In genomic region chr7:118903879-118904278, GRCm38 (mm10) we compare ENCODE assay signal across 27 mouse cellular contexts. TPM values are rescaled to one million over a fixed set of nuclear protein-coding genes. Genes with fewer than 3 reads are reported as not detected.
DNase-seq lines count a peak whose midpoint lies in the region; ATAC-seq and TF ChIP-seq lines count a peak whose summit lies in the region.
"Had no signal": no experiment of that assay in that cellular context is flagged by ENCODE, and none has a peak within 500 bp of the region (broad histone marks: within the 10 kb centered on the region; RNA-seq: fewer than 3 reads in every experiment).

No protein-coding gene starts in this region.

- WGBS in heart, embryonic 12.5 days, result 86% methylated on average over 9 of the region's 9 CpGs
- 84% methylated on average over 9 of the region's 9 CpGs for WGBS in embryonic facial prominence, embryonic 15.5 days

- H3K4me2 ChIP-seq in heart, embryonic 12.5 days, result no peak overlapping the region
- H3K4me2 ChIP-seq in embryonic facial prominence, embryonic 15.5 days (replicated peaks), result no peak overlapping the region
- H3K4me2 ChIP-seq: hindbrain, embryonic 14.5 days had no signal

- no peak for TF ChIP-seq POLR2A in bone marrow macrophage, adult 2 months (IDR thresholded peaks at IDR 0.05; ENCODE audit: borderline replicate concordance, low read depth, low read length)

- no peaks in the 10 kb centered on the region for H3K9me3 ChIP-seq in heart, embryonic 12.5 days (replicated peaks)
- no peaks in the 10 kb centered on the region for H3K9me3 ChIP-seq in embryonic facial prominence, embryonic 15.5 days (replicated peaks)
- H3K9me3 ChIP-seq: forebrain, embryonic 10.5 days; heart, embryonic 10.5 days; heart, embryonic 15.5 days had no signal

- H3K4me3 ChIP-seq in heart, embryonic 12.5 days, result no peak overlapping the region
- H3K4me3 ChIP-seq in bone marrow macrophage, adult 2 months (ENCODE audit: insufficient read depth, low read length), result peak overlapping the region; percentile 11; the same call in 1 of the 2 replicates
- no peak overlapping the region for H3K4me3 ChIP-seq in embryonic facial prominence, embryonic 15.5 days (replicated peaks)
- H3K4me3 ChIP-seq: forebrain, embryonic 10.5 days; gastrocnemius, adult 2 months; heart, adult 2 months; heart, embryonic 10.5 days; heart, embryonic 15.5 days had no signal

- ATAC-seq in heart, embryonic 12.5 days (ENCODE audit: insufficient number of reproducible peaks, low FRiP score), result no peak
- no peak for ATAC-seq in embryonic facial prominence, embryonic 15.5 days (ENCODE audit: insufficient number of reproducible peaks, low FRiP score, low TSS enrichment, low read depth)
- ATAC-seq in megakaryocyte progenitor cell, adult 5-6 weeks (replicated peaks; ENCODE audit: poor library complexity), result peak; percentile 47
- ATAC-seq: activated CD4-positive, CD25-positive, alpha-beta regulatory T cell, adult 4 months; forebrain, embryonic 14.5 days; forebrain, postnatal 0 days; intestine, postnatal 0 days had no signal

- H3K4me1 ChIP-seq in heart, embryonic 12.5 days (replicated peaks), result peaks cover 24% of the 10 kb centered on the region
- H3K4me1 ChIP-seq in bone marrow macrophage, adult 2 months (ENCODE audit: control insufficient read depth, insufficient read depth, low read length), result peaks cover 21% of the 10 kb centered on the region
- peaks cover 21% of the 10 kb centered on the region for H3K4me1 ChIP-seq in embryonic facial prominence, embryonic 15.5 days

- no peak overlapping the region for H3K9ac ChIP-seq in heart, embryonic 12.5 days
- no peak overlapping the region for H3K9ac ChIP-seq in embryonic facial prominence, embryonic 15.5 days
- H3K9ac ChIP-seq: forebrain, postnatal 0 days; heart, embryonic 15.5 days; hindbrain, embryonic 14.5 days had no signal

- DNase-seq in heart, adult 11 months, result peak; percentile 80
- DNase-seq in kidney, postnatal 14 days, result no peak
- no peak for DNase-seq in spleen, postnatal 14 days (ENCODE audit: low spot score in 2 of 2)
- DNase-seq: B cell, adult 2 months; cerebellum, adult 11 months; cerebellum, adult 2 months; cerebellum, adult 9-11 months; cerebellum, postnatal 25 days; embryo, embryonic 11 days; forebrain, postnatal 0 days; gastrocnemius, adult 2 months; gastrocnemius, postnatal 14 days; heart, adult 2 months; heart, postnatal 10 days; heart, postnatal 36 days; kidney, adult 2 months had no signal

- H3K36me3 ChIP-seq in heart, embryonic 12.5 days, result no peaks in the 10 kb centered on the region
- H3K36me3 ChIP-seq in embryonic facial prominence, embryonic 15.5 days, result no peaks in the 10 kb centered on the region
- H3K36me3 ChIP-seq: forebrain, embryonic 10.5 days; heart, embryonic 10.5 days; heart, embryonic 15.5 days had no signal

- no peak for TF ChIP-seq CTCF in bone marrow macrophage, adult 2 months (IDR thresholded peaks at IDR 0.05; ENCODE audit: low read depth, low read length)

- H3K27me3 ChIP-seq in heart, embryonic 12.5 days (replicated peaks), result 0 out of 2 replicates have a peak, but pooled peaks cover 2% of the 10 kb centered on the region
- no peaks in the 10 kb centered on the region for H3K27me3 ChIP-seq in embryonic facial prominence, embryonic 15.5 days
- H3K27me3 ChIP-seq: heart, embryonic 15.5 days had no signal

- no peak overlapping the region for H3K27ac ChIP-seq in heart, embryonic 12.5 days (ENCODE audit: poor library complexity, severe bottlenecking)
- H3K27ac ChIP-seq in bone marrow macrophage, adult 2 months (ENCODE audit: insufficient read depth, low read depth, low read length), result 0 out of 2 replicates have a peak overlapping the region, but pooled peaks have one; percentile 25
- H3K27ac ChIP-seq in embryonic facial prominence, embryonic 15.5 days (replicated peaks), result peak overlapping the region; percentile 61; the same call in 1 of the 2 replicates
- H3K27ac ChIP-seq: forebrain, embryonic 10.5 days; gastrocnemius, adult 2 months; heart, adult 2 months; heart, embryonic 10.5 days had no signal

RNA-seq across cellular contexts. Expression of gene Knop1, which starts 47.8 kb away (rescaled TPM):
- 63.5 and 65.6 TPM in 2 replicates for polyA plus RNA-seq in heart, embryonic 12.5 days (2016; fragmentation: Nextera tagmentation; extraction: Ambion mirVana)
- polyA plus RNA-seq in bone marrow macrophage, adult 2 months (2012; ENCODE audit: insufficient read depth, insufficient read length, missing spikeins), result 14.2 and 19.2 TPM in 2 replicates
- 86.7 and 95.2 TPM in 2 replicates for polyA plus RNA-seq in embryonic facial prominence, embryonic 15.5 days (2015; fragmentation: Nextera tagmentation; extraction: Ambion mirVana)
- 27.4 and 29.7 TPM in 2 replicates for total RNA-seq in megakaryocyte progenitor cell, adult 5-6 weeks (2015)
- 40.2 and 52.3 TPM in 2 replicates for total RNA-seq in megakaryocyte progenitor cell, adult 5-6 weeks (2017)

RNA-seq across cellular contexts. Expression of gene Iqck, which starts 48.3 kb away (rescaled TPM):
- 1.1 and 1.5 TPM in 2 replicates for polyA plus RNA-seq in heart, embryonic 12.5 days (2016; fragmentation: Nextera tagmentation; extraction: Ambion mirVana)
- polyA plus RNA-seq in bone marrow macrophage, adult 2 months (2012; ENCODE audit: insufficient read depth, insufficient read length, missing spikeins), result not detected in 2 replicates
- 4.3 and 5.4 TPM in 2 replicates for polyA plus RNA-seq in embryonic facial prominence, embryonic 15.5 days (2015; fragmentation: Nextera tagmentation; extraction: Ambion mirVana)
- total RNA-seq in megakaryocyte progenitor cell, adult 5-6 weeks (2015), result 0.07 and 1.2 TPM in 2 replicates
- 1.2 and 2.5 TPM in 2 replicates for total RNA-seq in megakaryocyte progenitor cell, adult 5-6 weeks (2017)
